Mouse (Mus musculus): ENCODE results near the gene Stxbp4. TPM values are rescaled to one million over a fixed set of nuclear protein-coding genes. Genes with fewer than 3 reads are reported as not detected.

Gene Stxbp4
- total and polyA plus RNA-seq, 3 experiments = 4.0 to 4.9 TPM; not detected in 1

DNA sequence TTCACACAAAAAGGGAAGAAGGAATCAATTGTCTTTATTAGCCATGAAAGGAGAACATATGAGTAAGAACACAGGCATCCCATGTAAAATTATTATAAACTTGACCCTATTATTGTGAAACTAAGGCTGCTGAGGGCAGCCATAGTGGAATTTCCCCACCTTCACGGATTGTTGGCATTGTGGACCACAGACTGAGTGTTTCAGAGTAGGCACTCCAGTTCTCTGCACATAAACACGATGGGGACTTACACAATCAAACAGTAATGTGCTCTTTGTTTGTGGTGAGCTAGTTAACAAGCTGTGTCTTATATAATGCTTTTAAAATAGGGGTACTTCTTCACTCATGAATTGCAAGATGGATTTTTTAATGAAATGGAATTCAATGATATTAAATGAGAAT, 52.1 kb downstream of the Stxbp4 start:
- Histone ChIP-seq H3K9ac (ENCODE audit: control insufficient read depth, low read depth, low read length, poor library complexity, severe bottlenecking) (no peak overlapping the region), H3K36me3 (ENCODE audit: control insufficient read depth in 1 of 2, insufficient read depth in 2 of 2, low read length in 2 of 2) (no peaks in the 10 kb centered on the region), H3K27me3 (ENCODE audit: control insufficient read depth in 1 of 2, insufficient read depth in 2 of 2, low read length in 2 of 2) (no peaks in the 10 kb centered on the region), H3K9me3 (replicated peaks; ENCODE audit: insufficient read depth, low read length) (no peaks in the 10 kb centered on the region), H3K27ac (ENCODE audit: control insufficient read depth, low read depth, low read length) (no peak overlapping the region), H3K4me1 (ENCODE audit: control insufficient read depth in 1 of 2, insufficient read depth in 2 of 2, low read length in 2 of 2) (no peaks in the 10 kb centered on the region), H3K4me3 (ENCODE audit: control insufficient read depth in 1 of 2, insufficient read depth in 1 of 2, low read depth in 2 of 2, low read length in 2 of 2) (no peak overlapping the region), H3K79me2 (ENCODE audit: control insufficient read depth, insufficient read depth, low read length, poor library complexity) (no peaks in the 10 kb centered on the region)
- no peak for DNase-seq (ENCODE audit: low read depth, low spot score)
- TF ChIP-seq TBP (IDR thresholded peaks at IDR 0.05; ENCODE audit: low read depth, low read length) (no peak), GABPA (IDR thresholded peaks at IDR 0.05; ENCODE audit: low read depth, low read length) (no peak), ELF1 (IDR thresholded peaks at IDR 0.05; ENCODE audit: low read depth, low read length) (no peak), MAZ (IDR thresholded peaks at IDR 0.05; ENCODE audit: low read depth, low read length) (no peak), ZMIZ1 (IDR thresholded peaks at IDR 0.05; ENCODE audit: low read depth, low read length) (no peak), MYC (IDR thresholded peaks at IDR 0.05; ENCODE audit: low read depth, low read length) (no peak), ETS1 (IDR thresholded peaks at IDR 0.05; ENCODE audit: low read depth, low read length) (no peak), CHD2 (IDR thresholded peaks at IDR 0.05; ENCODE audit: low read length) (no peak), GATA1 (IDR thresholded peaks at IDR 0.05; ENCODE audit: low read depth, low read length) (no peak), ZNF384 (IDR thresholded peaks at IDR 0.05; ENCODE audit: low read depth, low read length) (no peak), RCOR1 (IDR thresholded peaks at IDR 0.05; ENCODE audit: low read depth, low read length) (no peak), ZC3H11A (IDR thresholded peaks at IDR 0.05; ENCODE audit: low read depth, low read length) (no peak), CHD1 (IDR thresholded peaks at IDR 0.05; ENCODE audit: low read depth, low read length) (no peak)

DNA sequence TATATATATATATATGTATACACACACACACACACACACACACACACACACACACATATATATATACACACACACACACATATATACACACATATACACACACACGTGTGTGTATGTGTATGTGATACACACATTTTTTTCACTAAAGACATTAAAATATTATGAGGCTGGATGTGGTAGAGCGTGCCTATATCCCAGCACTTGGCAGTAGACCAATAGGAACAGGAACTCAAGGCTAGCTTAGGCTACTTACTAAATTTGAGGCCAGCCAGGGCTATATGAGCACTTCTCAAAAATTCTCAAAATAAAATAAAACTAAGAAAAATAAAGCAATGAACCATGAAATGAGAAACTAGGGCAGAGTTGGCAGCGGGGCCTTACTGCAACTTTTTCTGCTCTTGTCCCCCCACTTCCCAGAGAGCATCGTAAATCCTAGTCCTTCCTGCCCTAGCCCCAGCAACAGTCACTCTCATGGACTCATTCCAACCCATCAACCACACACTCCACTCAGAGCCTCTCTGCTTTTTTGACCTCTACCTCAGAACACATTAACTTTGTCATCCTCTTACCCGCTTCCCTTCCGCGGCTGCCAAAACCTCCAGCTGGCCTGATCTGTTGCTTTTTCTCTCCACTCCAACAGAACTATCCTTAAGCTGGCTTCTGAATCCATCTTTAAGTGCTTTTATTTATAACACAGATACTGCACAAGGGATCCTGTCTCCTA, 60.7 kb downstream of the Stxbp4 start:
- Histone ChIP-seq H3K4me3 (ENCODE audit: control insufficient read depth in 1 of 2, insufficient read depth in 1 of 2, low read depth in 2 of 2, low read length in 2 of 2) (no peak overlapping the region), H3K36me3 (ENCODE audit: control insufficient read depth in 1 of 2, insufficient read depth in 2 of 2, low read length in 2 of 2) (no peaks in the 10 kb centered on the region), H3K9ac (ENCODE audit: control insufficient read depth, low read depth, low read length, poor library complexity, severe bottlenecking) (no peak overlapping the region), H3K27ac (ENCODE audit: control insufficient read depth, low read depth, low read length) (no peak overlapping the region), H3K27me3 (ENCODE audit: control insufficient read depth in 1 of 2, insufficient read depth in 2 of 2, low read length in 2 of 2) (no peaks in the 10 kb centered on the region), H3K4me1 (ENCODE audit: control insufficient read depth in 1 of 2, insufficient read depth in 2 of 2, low read length in 2 of 2) (no peaks in the 10 kb centered on the region), H3K79me2 (ENCODE audit: control insufficient read depth, insufficient read depth, low read length, poor library complexity) (no peaks in the 10 kb centered on the region), H3K9me3 (replicated peaks; ENCODE audit: insufficient read depth, low read length) (no peaks in the 10 kb centered on the region)
- no peak for TF ChIP-seq BHLHE40 (IDR thresholded peaks at IDR 0.05; ENCODE audit: borderline replicate concordance, low read depth, low read length)
- TF ChIP-seq ZNF384 (IDR thresholded peaks at IDR 0.05; ENCODE audit: low read depth, low read length) = no peak
- TF ChIP-seq RAD21 (IDR thresholded peaks at IDR 0.05; ENCODE audit: low read depth, low read length) = no peak
- TF ChIP-seq ETS1 (IDR thresholded peaks at IDR 0.05; ENCODE audit: low read depth, low read length) = no peak
- no peak for TF ChIP-seq CHD1 (IDR thresholded peaks at IDR 0.05; ENCODE audit: low read depth, low read length)
- TF ChIP-seq RCOR1 (IDR thresholded peaks at IDR 0.05; ENCODE audit: low read depth, low read length) = no peak
- TF ChIP-seq NRF1 (IDR thresholded peaks at IDR 0.05; ENCODE audit: insufficient read depth, low read depth, low read length, poor library complexity, severe bottlenecking) = no peak
- TF ChIP-seq MXI1 (IDR thresholded peaks at IDR 0.05; ENCODE audit: low read depth, low read length) = no peak
- no peak for TF ChIP-seq UBTF (IDR thresholded peaks at IDR 0.05; ENCODE audit: borderline replicate concordance, insufficient read depth, low read depth, low read length)
- TF ChIP-seq USF1 (IDR thresholded peaks at IDR 0.05; ENCODE audit: low read depth, low read length) = no peak
- no peak for TF ChIP-seq GABPA (IDR thresholded peaks at IDR 0.05; ENCODE audit: low read depth, low read length)
- no peak for TF ChIP-seq CHD2 (IDR thresholded peaks at IDR 0.05; ENCODE audit: low read length)
- no peak for TF ChIP-seq ZKSCAN1 (IDR thresholded peaks at IDR 0.05; ENCODE audit: low read depth, low read length)
- TF ChIP-seq ZC3H11A (IDR thresholded peaks at IDR 0.05; ENCODE audit: low read depth, low read length) = no peak
- TF ChIP-seq EP300 (IDR thresholded peaks at IDR 0.05; ENCODE audit: low read depth in 1 of 2, low read length in 2 of 2) = no peak
- TF ChIP-seq USF2 (IDR thresholded peaks at IDR 0.05; ENCODE audit: borderline replicate concordance in 1 of 2, insufficient read depth in 1 of 2, low read depth in 1 of 2, low read length in 2 of 2) = no peak
- no peak for TF ChIP-seq MYB (IDR thresholded peaks at IDR 0.05; ENCODE audit: low read depth, low read length)
- DNase-seq (ENCODE audit: low read depth, low spot score) = peak; percentile 13

Measured in MEL (cell line).